Mouse (Mus musculus) embryonic facial prominence, embryonic 12.5 days (tissue): ENCODE results near the gene Gm49384. TPM values are rescaled to one million over a fixed set of nuclear protein-coding genes. Genes with fewer than 3 reads are reported as not detected.

Experiments used
- microRNA-seq: library from miRNA; unstranded; fragments of <30 nt; microRNA quantifications from one replicate; pipeline ENCODE4, GENCODE M21; 2017
- polyA plus RNA-seq: library from polyadenylated mRNA; unstranded; fragments of >200 nt; fragmentation: Nextera tagmentation; extraction: Ambion mirVana; gene quantifications from 2 replicates; pipeline ENCODE4 v1.2.1, GENCODE M21; 2016

The Gm49384 gene
- polyA plus RNA-seq, 1 experiment from 2014 or later = 29.7 TPM

Small RNA genes within 50 kb of the gene (microRNA-seq; reads per million reads assigned to microRNA genes)
- gene Gm47287 = not detected
- 0.91 reads per million for gene Gm47295

Other genes starting within 250 kb of the Gm49384 start
- 1,602 and 1,617 TPM in 2 replicates for gene Rps29, start 45.1 kb downstream of the Gm49384 start, polyA plus RNA-seq
- gene Lrr1, start 35.5 kb downstream of the Gm49384 start, polyA plus RNA-seq = 23.6 and 23.9 TPM in 2 replicates
- gene Rpl36al, start 20.2 kb downstream of the Gm49384 start, polyA plus RNA-seq = 491 and 498 TPM in 2 replicates
- 56.9 TPM in 2 replicates for gene Mgat2, start 20.1 kb downstream of the Gm49384 start, polyA plus RNA-seq
- 31.3 and 37.5 TPM in 2 replicates for gene Gm49383, start 7.2 kb downstream of the Gm49384 start, polyA plus RNA-seq
- gene Dnaaf2, start 5.8 kb downstream of the Gm49384 start, polyA plus RNA-seq = 14.6 and 15.0 TPM in 2 replicates
- gene Pole2, start 23.9 kb upstream of the Gm49384 start, polyA plus RNA-seq = 25.8 and 26.7 TPM in 2 replicates
- 5.6 and 7.5 TPM in 2 replicates for gene Klhdc1, start 36.9 kb upstream of the Gm49384 start, polyA plus RNA-seq
- 199 and 203 TPM in 2 replicates for gene Klhdc2, start 92.4 kb upstream of the Gm49384 start, polyA plus RNA-seq
- gene Nemf, start 152.9 kb upstream of the Gm49384 start, polyA plus RNA-seq = 94.1 and 95.4 TPM in 2 replicates
- 68.5 and 72.2 TPM in 2 replicates for gene Arf6, start 167.9 kb upstream of the Gm49384 start, polyA plus RNA-seq
- 2.4 and 3.7 TPM in 2 replicates for gene Gm9887, start 168.2 kb upstream of the Gm49384 start, polyA plus RNA-seq